Mouse (Mus musculus) limb, embryonic 14.5 days (tissue): Measurements from ENCODE around the gene Nfix. TPM values are rescaled to one million over a fixed set of nuclear protein-coding genes. Genes with fewer than 3 reads are reported as not detected.
A peak's percentile ranks its signal among the peaks of the same experiment; 100 is the strongest.

ENCODE experiments used
- ATAC-seq: fragments of 200-750 bp; cut with Nextera tagmentation; 2 replicates; pipeline ENCODE4 v1.8.0; 2017; ENCODE audit warnings: low read depth, moderate number of reproducible peaks, moderate TSS enrichment; ENCODE audit not compliant: low FRiP score
- DNase-seq: peaks from one replicate; pipeline ENCODE4 v3.0.0-alpha.2; 2015; ENCODE audit warnings: low spot score
- H3K27ac ChIP-seq: fragments of 300-500 bp; sonication (generic); replicated peaks from 2 replicates; pipeline ENCODE4 v1.5.1; 2014; ENCODE audit warnings: low read depth, mild to moderate bottlenecking, low read length, moderate library complexity, mixed read lengths
- H3K27me3 ChIP-seq: fragments of 300-500 bp; sonication (generic); 2 replicates; pipeline ENCODE4 v1.6.1; 2014; ENCODE audit warnings: low read length, mixed read lengths; ENCODE audit not compliant: control insufficient read depth, insufficient read depth
- H3K36me3 ChIP-seq: fragments of 300-500 bp; sonication (generic); 2 replicates; pipeline ENCODE4 v1.6.1; 2014; ENCODE audit warnings: mild to moderate bottlenecking, low read length, moderate library complexity, mixed read lengths; ENCODE audit not compliant: control insufficient read depth, insufficient read depth
- H3K4me1 ChIP-seq: fragments of 300-500 bp; sonication (generic); 2 replicates; pipeline ENCODE4 v1.6.1; 2014; ENCODE audit warnings: antibody characterized with exemption, low read length, mixed read lengths; ENCODE audit not compliant: control insufficient read depth, insufficient read depth
- H3K4me2 ChIP-seq: fragments of 300-500 bp; sonication (generic); replicated peaks from 2 replicates; pipeline ENCODE4 v1.6.1; 2014; ENCODE audit warnings: low read depth, mild to moderate bottlenecking, low read length, moderate library complexity; ENCODE audit not compliant: severe bottlenecking
- H3K4me3 ChIP-seq: fragments of 300-500 bp; sonication (generic); replicated peaks from 2 replicates; pipeline ENCODE4 v1.5.1; 2014; ENCODE audit warnings: low read length
- H3K9ac ChIP-seq: fragments of 300-500 bp; sonication (generic); 2 replicates; pipeline ENCODE4 v1.6.1; 2014; ENCODE audit warnings: mild to moderate bottlenecking, low read depth, low read length, moderate library complexity; ENCODE audit not compliant: severe bottlenecking
- H3K9me3 ChIP-seq: fragments of 300-500 bp; sonication (generic); 2 replicates; pipeline ENCODE4 v1.6.1; 2016; ENCODE audit warnings: low read length; ENCODE audit not compliant: control insufficient read depth
- POLR2A ChIP-seq: fragments of 200-500 bp; IDR thresholded peaks from 2 replicates; pipeline ENCODE4 v1.8.0; 2012; ENCODE audit warnings: inconsistent platforms, mild to moderate bottlenecking, moderate library complexity, borderline replicate concordance; ENCODE audit not compliant: insufficient read depth, insufficient read length; ENCODE audit errors: extremely low read depth
- WGBS: fragments of 180-500 bp; shearing (Covaris S2); extraction: QIAGEN DNeasy Blood & Tissue Kit; methylation state at CpG from one replicate; pipeline ENCODE4 v1.1.7; 2014; 5-methylcytosine and 5-hydroxymethylcytosine counted together
- polyA plus RNA-seq, 2 experiments: library from polyadenylated mRNA; depleted of rRNA in 1 of 2; stranded (reverse) in 1 of 2; unstranded in 1 of 2; fragments of >200 nt; fragmentation: Nextera tagmentation in 1 of 2; extraction: Ambion mirVana in 1 of 2; gene quantifications; 2 replicates each; pipeline versions ENCODE4 v1.2.1 to v1.2.3; 2012 to 2014

Gene Nfix
- polyA plus RNA-seq, 2 experiments, result 81.2 to 100 TPM

GRCm38 (mm10) chr8:84814555-84815441 is 14.7 kb upstream of the Nfix start:
- Histone ChIP-seq H3K27me3 (no peaks in the 10 kb centered on the region), H3K9me3 (no peaks in the 10 kb centered on the region), H3K4me1 (peaks cover 11% of the 10 kb centered on the region; the same call in 1 of the 2 replicates), H3K27ac (no peak overlapping the region), H3K36me3 (no peaks in the 10 kb centered on the region), H3K9ac (no peak overlapping the region), H3K4me2 (no peak overlapping the region), H3K4me3 (no peak overlapping the region)
- no peak for TF ChIP-seq POLR2A
- ATAC-seq, result no peak
- DNase-seq, result no peak
- 48% methylated on average over 13 of the region's 19 CpGs for WGBS

GRCm38 (mm10) chr8:84814240-84814554 is 14.1 kb upstream of the Nfix start:
- DNase-seq (no peak), ATAC-seq (no peak)
- Histone ChIP-seq H3K27ac (no peak overlapping the region), H3K9ac (no peak overlapping the region), H3K4me3 (no peak overlapping the region), H3K4me1 (peaks cover 11% of the 10 kb centered on the region; the same call in 1 of the 2 replicates), H3K27me3 (no peaks in the 10 kb centered on the region), H3K36me3 (no peaks in the 10 kb centered on the region), H3K9me3 (no peaks in the 10 kb centered on the region), H3K4me2 (no peak overlapping the region)
- no peak for TF ChIP-seq POLR2A
- WGBS, result 82% methylated on average over 11 of the region's 11 CpGs

DNA sequence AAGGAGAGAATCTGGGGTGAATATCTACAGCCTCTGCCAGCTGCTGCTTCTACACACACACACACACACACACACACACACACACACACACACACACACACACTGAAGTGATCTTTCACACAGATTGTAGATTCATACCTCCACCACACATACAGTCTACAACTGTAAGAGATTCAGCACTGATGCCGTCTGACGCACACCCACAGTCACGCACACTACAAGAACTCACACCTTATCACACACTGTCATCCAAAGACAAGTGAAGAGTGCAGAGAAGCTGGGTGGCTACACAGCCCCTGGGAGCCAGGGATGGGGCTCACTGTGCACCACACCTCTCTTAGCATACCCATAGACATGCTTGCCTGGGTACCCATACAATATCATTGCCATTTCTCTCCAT is 13.7 kb upstream of the Nfix start:
- TF ChIP-seq POLR2A, result no peak
- Histone ChIP-seq H3K36me3 (no peaks in the 10 kb centered on the region), H3K4me3 (no peak overlapping the region), H3K27ac (no peak overlapping the region), H3K4me1 (peaks cover 11% of the 10 kb centered on the region; the same call in 1 of the 2 replicates), H3K9me3 (no peaks in the 10 kb centered on the region), H3K4me2 (no peak overlapping the region), H3K27me3 (no peaks in the 10 kb centered on the region), H3K9ac (no peak overlapping the region)
- ATAC-seq (no peak), DNase-seq (no peak)
- WGBS, result 87% methylated on average over 3 of the region's 3 CpGs

GRCm38 (mm10) chr8:84813059-84813458 is 12.9 kb upstream of the Nfix start:
- no peak overlapping the region for H3K9ac ChIP-seq
- no peaks in the 10 kb centered on the region for H3K9me3 ChIP-seq
- peak; percentile 25; the same call in 1 of the 2 replicates for ATAC-seq
- peaks cover 11% of the 10 kb centered on the region; the same call in 1 of the 2 replicates for H3K4me1 ChIP-seq
- 1% methylated on average over 5 of the region's 5 CpGs for WGBS
- no peak overlapping the region for H3K27ac ChIP-seq
- TF ChIP-seq POLR2A, result no peak
- no peaks in the 10 kb centered on the region for H3K27me3 ChIP-seq
- DNase-seq, result peak; percentile 92
- no peak overlapping the region for H3K4me3 ChIP-seq
- no peak overlapping the region for H3K4me2 ChIP-seq
- no peaks in the 10 kb centered on the region for H3K36me3 ChIP-seq

DNA sequence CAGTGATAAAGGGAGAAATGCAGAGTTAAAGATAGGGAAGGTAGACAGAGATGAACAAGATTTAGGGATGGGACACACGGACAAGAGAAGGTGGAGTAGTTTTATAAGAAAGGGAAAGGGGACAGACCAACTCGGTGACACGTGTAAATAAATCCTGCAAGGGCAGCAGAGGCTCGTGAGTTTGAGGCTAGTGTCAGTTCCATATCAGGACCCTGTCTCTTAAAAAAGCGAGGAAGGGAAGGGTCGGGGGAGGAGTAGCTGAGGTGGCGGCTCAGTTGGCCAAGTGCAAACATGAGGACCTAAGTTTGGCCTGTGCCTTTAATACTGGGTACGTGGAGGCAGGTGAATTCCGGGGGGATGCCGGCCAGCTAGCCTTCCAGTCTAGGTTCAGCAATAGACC is 11.2 kb upstream of the Nfix start:
- no peak for TF ChIP-seq POLR2A
- H3K27me3 ChIP-seq, result no peaks in the 10 kb centered on the region
- no peaks in the 10 kb centered on the region for H3K36me3 ChIP-seq
- ATAC-seq (no peak), DNase-seq (no peak)
- H3K4me1 ChIP-seq, result peaks cover 11% of the 10 kb centered on the region; the same call in 1 of the 2 replicates
- H3K4me2 ChIP-seq, result peak overlapping the region; percentile 58
- no peaks in the 10 kb centered on the region for H3K9me3 ChIP-seq
- 33% methylated on average over 10 of the region's 10 CpGs for WGBS
- no peak overlapping the region for H3K27ac ChIP-seq
- H3K4me3 ChIP-seq, result peak overlapping the region; percentile 35
- peak overlapping the region; percentile 31; the same call in 1 of the 2 replicates for H3K9ac ChIP-seq
